Mouse (Mus musculus) spleen, postnatal 14 days (tissue): Measurements from ENCODE around the gene Mycbp2.

Experiments
- DNase-seq, 2 experiments: peaks; one replicate each; pipeline ENCODE4 v3.0.0; 2021 to 2022; ENCODE audit warnings: low spot score in 2 of 2

Gene Mycbp2

GRCm38 (mm10) chr14:103102731-103103335 lies 243.8 kb downstream of the Mycbp2 start:
- DNase-seq = no peak

DNA sequence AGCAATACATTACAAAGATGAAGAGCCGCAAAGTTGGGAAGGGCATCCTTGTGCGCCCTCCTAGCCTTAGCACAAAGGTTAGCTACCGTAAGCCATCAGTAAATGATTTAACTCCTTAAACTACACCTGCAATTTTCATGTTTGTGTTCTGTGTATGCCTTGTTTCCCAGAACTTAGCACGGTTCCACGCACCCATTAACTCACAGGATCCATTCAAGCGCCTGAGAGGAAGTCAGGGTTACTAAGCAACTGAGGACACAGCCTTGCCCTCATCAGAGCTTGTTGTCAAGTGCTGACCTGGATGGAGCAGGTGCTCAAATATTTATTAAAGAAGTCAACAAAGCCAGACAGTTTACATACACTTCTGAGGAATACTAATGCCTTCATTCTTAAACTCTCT lies 244.4 kb downstream of the Mycbp2 start:
- DNase-seq = no peak

DNA sequence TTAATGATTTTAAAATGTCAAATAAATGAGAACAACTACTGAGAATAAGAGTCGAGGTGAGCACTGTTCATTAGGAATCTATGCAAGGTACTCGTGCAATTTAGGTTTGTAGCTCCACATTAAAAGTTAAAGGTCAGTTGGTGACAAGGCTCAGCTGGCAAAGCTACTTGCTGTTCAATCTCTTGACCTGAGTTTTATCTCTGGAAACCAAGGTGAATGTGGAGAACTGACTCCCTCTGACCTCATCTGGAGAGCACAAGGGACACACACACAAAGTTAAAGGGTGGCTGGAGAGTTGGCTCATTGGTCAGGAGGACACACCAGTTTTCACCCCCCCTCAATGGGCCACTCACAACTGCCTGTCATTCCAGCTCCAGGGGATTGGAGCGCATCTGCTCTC lies 245.4 kb downstream of the Mycbp2 start:
- no peak for DNase-seq

DNA sequence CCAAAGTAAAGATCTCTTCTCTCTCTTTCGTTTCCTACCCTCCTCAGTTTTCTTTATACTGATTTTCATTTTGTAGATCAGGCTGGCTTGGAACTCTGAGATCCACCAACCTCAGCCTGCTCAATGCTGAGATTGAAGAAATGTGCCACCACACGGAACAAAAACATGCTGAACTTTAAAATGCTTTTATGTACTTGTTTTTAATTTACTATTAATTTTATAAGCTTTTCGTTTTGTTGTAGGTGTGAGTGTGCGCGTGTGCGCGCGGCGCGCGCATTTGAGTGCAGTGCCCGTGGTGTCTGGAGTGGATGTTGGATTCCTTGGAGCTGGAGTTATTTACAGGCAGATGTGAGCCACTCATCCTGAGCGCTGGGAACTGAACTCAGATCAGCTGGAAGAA lies 246.3 kb downstream of the Mycbp2 start:
- DNase-seq = no peak

DNA sequence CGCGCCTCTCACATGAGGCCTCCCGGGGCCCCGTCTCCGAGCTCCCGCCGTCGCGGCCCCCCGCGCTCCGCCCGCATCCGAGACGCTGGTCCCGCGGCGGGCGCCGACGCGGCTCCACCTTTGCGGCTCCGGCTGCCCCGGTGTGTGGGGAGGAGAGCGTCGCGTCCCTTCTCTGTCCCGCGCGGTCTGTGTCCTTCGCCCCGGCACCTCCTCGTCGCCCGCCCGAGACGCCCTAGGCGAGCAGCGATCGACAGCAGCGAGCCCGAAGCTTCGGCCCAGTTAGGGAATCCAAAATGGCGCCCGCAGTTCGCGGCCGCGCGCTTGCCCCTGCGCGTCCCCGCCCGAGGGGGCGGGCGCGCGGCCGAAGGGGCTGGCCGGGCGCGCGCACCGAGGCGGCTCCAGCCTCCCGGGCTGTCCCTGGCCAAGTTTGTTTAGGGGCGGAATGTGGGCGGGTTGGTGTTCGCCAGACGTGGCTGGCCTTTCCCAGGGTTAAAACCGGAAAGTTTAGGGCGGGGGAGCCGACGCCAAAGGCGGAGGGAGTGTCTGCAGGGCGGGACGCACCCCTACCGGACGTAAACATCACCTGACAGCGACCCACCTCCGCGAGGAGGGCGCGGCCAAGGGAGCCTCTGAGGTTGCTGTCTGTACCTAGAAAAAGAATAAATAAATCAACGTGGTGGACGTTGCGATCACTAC lies 247.2 kb downstream of the Mycbp2 start, which contains the start of gene Fbxl3:
Gene Fbxl3, minus strand, starts transcription at position 329 of the 696 bp plus-strand sequence.
- DNase-seq = peak; percentile 75 to 81

- peak; percentile 76 to 83 for DNase-seq
Measured at GRCm38 (mm10) chr14:103098587-103099235, 247.9 kb downstream of the Mycbp2 start.

GRCm38 (mm10) chr14:103098213-103098586 lies 248.4 kb downstream of the Mycbp2 start:
- no peak for DNase-seq

GRCm38 (mm10) chr14:103096621-103097020 lies 250.0 kb downstream of the Mycbp2 start:
- no peak for DNase-seq

- DNase-seq = no peak
Measured at GRCm38 (mm10) chr14:103095826-103096225, 250.8 kb downstream of the Mycbp2 start.

DNA sequence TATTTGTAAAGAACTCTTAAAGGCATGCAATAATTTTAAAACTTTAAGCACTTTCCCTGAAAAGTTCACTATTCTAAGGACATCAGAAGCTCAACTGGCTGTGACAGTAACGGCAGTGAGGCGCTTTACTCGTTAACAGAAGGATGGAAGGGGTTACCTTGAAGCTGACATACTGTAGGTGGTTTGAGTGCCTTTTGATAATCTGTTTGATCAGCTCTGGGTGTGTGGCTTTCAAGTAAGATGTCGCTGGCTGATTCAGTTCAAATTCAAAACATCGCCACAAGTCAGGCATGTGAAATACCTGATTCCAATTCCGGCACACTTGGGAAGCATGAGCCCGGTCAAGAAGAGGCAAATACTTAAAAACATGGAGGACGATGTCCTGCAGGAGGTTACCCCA lies 251.6 kb downstream of the Mycbp2 start:
- no peak for DNase-seq

- no peak for DNase-seq
Measured at GRCm38 (mm10) chr14:103093670-103094069, 252.9 kb downstream of the Mycbp2 start.

GRCm38 (mm10) chr14:103093236-103093635 lies 253.4 kb downstream of the Mycbp2 start:
- DNase-seq = no peak

GRCm38 (mm10) chr14:103088624-103089023 lies 258.0 kb downstream of the Mycbp2 start:
- DNase-seq = peak in 1 of 2 experiments; percentile 29

- no peak for DNase-seq
Measured at GRCm38 (mm10) chr14:103087846-103088245, 258.8 kb downstream of the Mycbp2 start.

- DNase-seq = peak in 1 of 2 experiments; percentile 23
Measured at GRCm38 (mm10) chr14:103086671-103087324, 259.8 kb downstream of the Mycbp2 start.

DNA sequence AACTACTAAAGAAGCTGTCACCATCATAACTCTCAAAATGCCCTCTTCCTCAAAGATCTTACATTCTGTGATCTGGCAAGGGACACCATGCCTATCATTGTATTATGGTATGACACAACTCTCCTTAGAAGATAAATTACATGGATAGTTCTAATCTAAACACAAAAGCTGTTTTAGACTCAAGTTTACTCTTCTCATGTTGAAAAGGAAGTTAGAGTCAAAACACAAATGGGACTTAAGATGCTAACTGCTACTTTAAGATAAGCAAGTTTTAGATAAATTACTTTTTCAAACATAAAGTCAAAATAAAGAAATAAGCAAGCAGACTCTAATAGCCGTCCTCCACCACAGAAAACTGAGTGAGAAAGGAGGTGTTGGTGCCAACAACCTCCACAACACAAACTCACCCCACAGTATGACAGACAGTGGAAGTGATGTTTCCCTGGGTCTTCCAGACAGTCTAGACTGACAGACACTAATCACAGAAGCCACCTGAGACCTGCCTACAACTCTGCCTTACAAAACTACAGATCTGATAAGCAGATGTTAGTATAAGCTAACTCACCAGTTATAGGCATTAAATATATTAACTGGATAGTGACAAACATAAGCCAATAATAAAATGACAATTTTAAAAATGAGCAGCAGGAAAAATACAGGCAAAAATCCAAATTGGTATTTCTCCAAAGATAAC lies 260.6 kb downstream of the Mycbp2 start:
- no peak for DNase-seq

GRCm38 (mm10) chr14:103079209-103079977 lies 267.2 kb downstream of the Mycbp2 start:
- no peak for DNase-seq

DNA sequence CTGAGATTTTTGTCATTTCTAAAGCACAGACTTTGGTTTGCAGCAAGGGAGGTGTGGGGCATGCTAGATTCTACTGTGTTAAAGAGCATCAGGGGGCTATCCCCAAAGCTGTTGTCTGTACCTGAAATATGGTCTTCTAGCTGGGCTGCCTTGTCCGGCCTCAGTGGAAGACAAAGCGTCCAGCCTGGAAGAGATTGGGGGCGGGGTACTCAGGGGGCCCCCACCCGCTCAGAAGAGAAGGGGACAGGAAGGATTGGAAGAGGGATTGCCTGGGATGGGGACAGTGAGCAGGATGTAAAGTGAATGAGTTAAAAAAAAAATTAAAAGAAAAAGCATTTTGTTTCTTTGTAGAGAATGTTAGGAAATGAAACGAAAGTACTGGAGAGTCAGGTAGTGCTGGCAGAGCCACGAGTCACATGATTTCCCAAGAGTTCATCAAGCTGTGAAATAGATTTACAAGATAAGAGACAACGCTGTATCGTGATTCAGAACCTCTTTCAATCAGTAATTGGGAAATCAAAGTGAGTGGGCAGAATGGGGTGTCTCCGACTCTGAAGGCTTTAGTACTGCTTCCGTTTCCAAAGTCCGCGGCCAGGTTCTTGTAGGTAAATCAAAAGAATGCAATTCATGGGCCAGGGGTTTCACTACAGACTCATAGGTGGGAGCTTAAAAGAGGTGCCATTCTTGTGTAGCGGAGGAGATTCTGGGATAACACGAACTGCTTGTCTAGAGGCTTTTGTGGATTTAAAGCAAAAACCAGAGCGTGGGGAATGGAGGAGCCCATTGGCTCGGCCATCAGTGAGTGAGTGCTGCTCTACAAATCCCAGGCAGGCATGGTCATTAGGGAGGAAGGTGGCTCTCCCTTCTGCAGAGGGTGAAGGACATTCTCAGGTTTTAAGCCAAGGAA lies 268.4 kb downstream of the Mycbp2 start:
- no peak for DNase-seq

GRCm38 (mm10) chr14:103077272-103078005 lies 269.2 kb downstream of the Mycbp2 start:
- DNase-seq = no peak
